Mouse (Mus musculus) induced T-regulatory cell, adult 2 months (primary cell): Measurements from ENCODE around the gene Fam173b.

Source experiments
- DNase-seq: peaks from one replicate; pipeline ENCODE4 v3.0.0-alpha.2; 2012; ENCODE audit warnings: low read depth

The Fam173b gene

GRCm38 (mm10) chr15:31587789-31588188 lies 13.9 kb upstream of the Fam173b start:
- no peak for DNase-seq

- DNase-seq, result no peak
Measured at GRCm38 (mm10) chr15:31588989-31589640, 12.5 kb upstream of the Fam173b start.

GRCm38 (mm10) chr15:31590176-31590575 lies 11.5 kb upstream of the Fam173b start:
- no peak for DNase-seq

- DNase-seq, result no peak
Measured at GRCm38 (mm10) chr15:31592531-31592930, 9.1 kb upstream of the Fam173b start.

GRCm38 (mm10) chr15:31594260-31594659 lies 7.4 kb upstream of the Fam173b start:
- DNase-seq, result no peak

- no peak for DNase-seq
Measured at GRCm38 (mm10) chr15:31595651-31596050, 6.0 kb upstream of the Fam173b start.

GRCm38 (mm10) chr15:31599834-31600233 lies 1.8 kb upstream of the Fam173b start:
- no peak for DNase-seq

- DNase-seq, result no peak
Measured at GRCm38 (mm10) chr15:31601279-31601645, 390 bp upstream of the Fam173b start.

- peak; percentile 71 for DNase-seq
Measured at GRCm38 (mm10) chr15:31602426-31602825, 774 bp downstream of the Fam173b start.

- no peak for DNase-seq
Measured at GRCm38 (mm10) chr15:31603113-31603512, 1.5 kb downstream of the Fam173b start.

GRCm38 (mm10) chr15:31606821-31607220 lies 5.2 kb downstream of the Fam173b start:
- no peak for DNase-seq

- DNase-seq, result no peak
Measured at GRCm38 (mm10) chr15:31611027-31611426, 9.4 kb downstream of the Fam173b start.

GRCm38 (mm10) chr15:31611976-31612375 lies 10.3 kb downstream of the Fam173b start:
- no peak for DNase-seq

- DNase-seq, result no peak
Measured at GRCm38 (mm10) chr15:31613826-31614453, 12.3 kb downstream of the Fam173b start.

- DNase-seq, result no peak
Measured at GRCm38 (mm10) chr15:31614666-31615065, 13.0 kb downstream of the Fam173b start.

- DNase-seq, result no peak
Measured at GRCm38 (mm10) chr15:31617261-31617660, 15.6 kb downstream of the Fam173b start.

- DNase-seq, result no peak
Measured at GRCm38 (mm10) chr15:31619521-31619920, 17.9 kb downstream of the Fam173b start.

- DNase-seq, result no peak
Measured at GRCm38 (mm10) chr15:31627277-31628154, 25.9 kb downstream of the Fam173b start.

GRCm38 (mm10) chr15:31628180-31628579 lies 26.5 kb downstream of the Fam173b start:
- no peak for DNase-seq

GRCm38 (mm10) chr15:31629556-31629955 lies 27.9 kb downstream of the Fam173b start:
- DNase-seq, result no peak

- DNase-seq, result no peak
Measured at GRCm38 (mm10) chr15:31631396-31631858, 29.8 kb downstream of the Fam173b start.

- DNase-seq, result no peak
Measured at GRCm38 (mm10) chr15:31632478-31632877, 30.8 kb downstream of the Fam173b start.

- DNase-seq, result no peak
Measured at GRCm38 (mm10) chr15:31634582-31634981, 32.9 kb downstream of the Fam173b start.
